Mouse (Mus musculus): ENCODE measurements around the gene Syngr3.
"Not testable (repeated sequence)": the region's sequence is repeated elsewhere in the genome, so short reads cannot be mapped to it uniquely, and the experiment has no call there.

The Syngr3 gene

DNA sequence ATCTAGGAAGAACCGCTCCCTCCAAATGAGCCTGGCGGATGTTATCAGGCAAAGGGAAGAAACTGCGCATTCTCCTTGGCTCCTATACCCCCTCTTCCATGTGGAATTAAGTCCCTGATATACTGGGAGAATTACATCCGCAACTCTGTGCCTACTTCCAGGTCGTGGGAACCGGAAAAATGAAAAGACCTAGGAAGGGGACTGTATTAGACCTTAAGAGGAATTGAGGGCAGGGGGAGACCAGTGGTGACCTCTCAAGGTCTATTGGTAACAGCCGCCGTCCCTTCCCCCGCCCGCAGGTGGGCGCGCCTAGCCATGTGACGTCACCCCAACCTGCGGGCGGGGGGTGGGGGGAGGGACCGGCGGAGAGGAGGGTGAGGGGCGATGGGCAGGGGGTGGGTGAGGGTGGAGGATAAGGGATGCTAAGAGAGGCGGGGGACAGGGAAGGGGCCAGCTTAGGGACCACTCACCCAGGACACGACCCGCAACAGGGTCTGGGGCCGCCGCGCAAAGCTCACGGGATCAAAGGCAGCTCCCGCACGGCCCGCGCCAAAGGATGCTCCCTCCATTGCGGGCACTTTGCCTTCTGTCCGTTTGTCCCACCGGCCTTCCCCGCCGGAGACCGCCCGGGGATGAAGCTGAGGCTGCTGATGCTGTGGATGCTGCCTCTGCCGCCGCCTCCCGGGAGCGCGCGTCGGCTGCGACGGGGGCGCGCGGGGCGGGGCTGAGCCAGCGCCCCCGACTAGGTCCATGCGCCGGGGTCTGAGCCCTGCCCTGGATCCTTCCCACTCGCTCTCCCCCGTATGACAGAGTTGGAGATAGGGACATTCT is at the start of gene Syngr3:
Gene Syngr3, minus strand, starts transcription at position 705 of the 831 bp plus-strand sequence.
- no peak for DNase-seq

DNA sequence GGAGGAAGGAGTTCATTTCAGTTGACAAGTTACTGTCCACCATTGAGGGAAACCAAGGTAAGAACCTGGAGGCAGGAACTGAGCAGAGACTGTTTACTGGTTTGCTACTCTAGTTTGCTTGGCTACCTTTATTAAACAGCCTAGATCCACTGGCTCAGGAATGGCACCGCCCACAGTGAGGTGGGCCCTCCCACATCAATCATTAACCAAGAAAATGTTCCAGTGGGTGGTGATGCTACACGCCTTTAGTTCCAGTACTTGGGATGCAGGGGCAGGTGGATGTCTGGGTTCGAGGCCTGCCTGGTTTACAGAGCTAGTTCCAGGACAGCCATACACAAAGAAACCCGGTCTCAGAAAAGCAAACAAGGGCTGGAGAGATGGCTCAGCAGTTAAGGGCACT is 48.5 kb upstream of the Syngr3 start:
- DNase-seq, result peak; percentile 74 to 83

DNA sequence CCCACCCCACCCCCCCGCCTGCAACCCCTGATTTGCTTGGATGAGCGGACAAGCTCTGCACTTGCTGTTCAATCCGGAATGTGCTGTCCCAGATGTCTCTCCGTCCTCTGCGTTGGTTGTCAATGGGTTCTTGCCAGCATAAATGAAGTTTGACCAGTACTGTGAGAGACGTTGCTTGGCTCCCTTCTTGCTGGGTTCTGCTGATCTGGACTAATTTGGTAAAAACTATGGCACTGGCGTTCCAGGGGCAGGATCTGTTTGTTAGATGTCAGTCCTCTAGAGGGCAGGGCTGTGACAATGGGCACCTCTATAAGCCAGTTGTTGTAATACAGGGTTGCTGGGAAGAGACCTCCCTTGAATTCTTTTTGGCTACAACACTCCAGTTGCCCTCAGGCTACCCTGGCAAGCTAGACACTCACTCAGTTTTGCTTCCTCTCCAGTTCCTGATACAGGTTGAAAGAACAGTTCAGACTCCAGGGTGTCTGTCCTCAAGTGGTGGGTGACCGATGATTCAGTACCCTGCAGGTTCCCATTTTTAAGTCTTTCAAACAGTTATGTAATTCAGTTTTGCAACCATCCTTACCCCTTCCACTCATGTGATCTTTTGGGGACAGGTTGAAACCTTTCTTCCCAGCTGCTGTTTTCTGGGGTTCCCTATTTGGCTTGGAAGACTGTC is 47.5 kb upstream of the Syngr3 start:
- DNase-seq, result peak; percentile 40 to 69

DNA sequence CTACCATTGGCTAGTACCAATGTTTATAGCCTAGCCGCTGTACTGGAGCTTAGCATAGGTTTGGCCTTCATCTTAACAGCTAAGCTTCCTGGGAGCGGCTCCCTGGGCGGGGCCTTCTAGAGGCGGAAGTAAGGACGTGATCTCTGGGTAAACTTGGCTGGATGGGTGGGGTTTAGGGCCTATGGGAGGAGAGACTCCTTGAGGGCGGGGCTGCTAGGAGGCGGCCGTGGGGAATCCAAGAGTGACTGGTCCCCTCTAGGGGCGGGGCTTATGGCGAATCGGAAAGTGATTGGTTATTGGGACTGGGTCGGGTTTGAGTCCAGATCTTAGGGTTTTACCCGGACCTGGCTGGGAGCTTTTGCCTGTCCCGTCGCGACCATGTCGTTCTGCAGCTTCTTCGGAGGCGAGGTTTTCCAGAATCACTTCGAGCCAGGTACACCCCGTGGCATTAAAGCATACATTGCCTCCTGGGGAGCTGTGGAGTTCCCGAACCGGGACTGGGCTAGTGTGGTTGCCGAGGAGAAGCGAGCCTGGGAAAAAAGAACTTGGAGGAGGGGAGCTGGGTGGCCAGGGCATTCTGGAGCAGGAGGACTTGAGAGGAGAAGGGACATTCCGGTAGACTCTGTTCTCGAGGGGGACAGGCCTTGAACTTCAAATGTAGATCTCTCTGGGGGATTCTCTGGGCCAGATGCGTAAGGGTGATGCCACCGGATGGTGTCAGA is 46.7 kb upstream of the Syngr3 start, which contains the start of gene Msrb1:
Gene Msrb1, plus strand, starts transcription at position 313 of the 722 bp plus-strand sequence.
- peak; percentile 98 to 99 for DNase-seq

DNA sequence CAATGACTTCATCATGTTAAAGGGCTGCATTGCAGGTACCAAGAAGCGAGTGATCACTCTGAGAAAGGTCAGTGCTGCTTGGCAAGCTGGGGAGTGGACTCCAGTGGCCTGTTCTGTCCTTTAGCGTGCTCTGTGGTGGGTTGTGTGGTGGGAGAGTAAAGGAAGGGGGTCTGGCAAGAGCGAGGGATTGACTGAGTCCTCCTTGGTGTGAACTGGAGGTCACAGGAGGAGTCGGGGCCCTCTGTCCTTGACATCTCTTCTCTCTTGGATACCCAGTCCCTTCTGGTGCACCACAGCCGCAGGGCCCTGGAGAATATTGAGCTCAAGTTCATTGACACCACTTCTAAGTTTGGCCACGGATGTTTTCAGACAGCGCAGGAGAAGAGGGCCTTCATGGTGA is 45.7 kb upstream of the Syngr3 start:
- DNase-seq, result no peak

DNA sequence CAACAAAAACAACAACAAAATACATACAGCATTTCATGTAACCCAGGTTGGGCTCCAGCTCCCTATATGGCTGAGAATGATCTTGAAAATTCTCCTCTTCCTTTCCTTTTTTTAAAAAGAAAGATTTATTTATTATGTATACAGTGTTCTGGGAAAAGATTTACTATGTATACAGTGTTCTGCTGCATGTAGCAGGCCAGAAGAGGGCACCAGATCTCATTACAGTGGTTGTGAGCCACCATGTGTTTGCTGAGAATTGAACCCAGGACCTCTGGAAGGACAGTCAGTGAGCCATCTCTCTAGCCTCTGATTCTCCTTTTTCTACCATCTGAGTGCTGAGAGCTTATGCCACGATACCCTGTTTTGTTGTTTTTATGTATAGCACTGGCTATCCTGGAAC is 44.8 kb upstream of the Syngr3 start:
- DNase-seq, result no peak

DNA sequence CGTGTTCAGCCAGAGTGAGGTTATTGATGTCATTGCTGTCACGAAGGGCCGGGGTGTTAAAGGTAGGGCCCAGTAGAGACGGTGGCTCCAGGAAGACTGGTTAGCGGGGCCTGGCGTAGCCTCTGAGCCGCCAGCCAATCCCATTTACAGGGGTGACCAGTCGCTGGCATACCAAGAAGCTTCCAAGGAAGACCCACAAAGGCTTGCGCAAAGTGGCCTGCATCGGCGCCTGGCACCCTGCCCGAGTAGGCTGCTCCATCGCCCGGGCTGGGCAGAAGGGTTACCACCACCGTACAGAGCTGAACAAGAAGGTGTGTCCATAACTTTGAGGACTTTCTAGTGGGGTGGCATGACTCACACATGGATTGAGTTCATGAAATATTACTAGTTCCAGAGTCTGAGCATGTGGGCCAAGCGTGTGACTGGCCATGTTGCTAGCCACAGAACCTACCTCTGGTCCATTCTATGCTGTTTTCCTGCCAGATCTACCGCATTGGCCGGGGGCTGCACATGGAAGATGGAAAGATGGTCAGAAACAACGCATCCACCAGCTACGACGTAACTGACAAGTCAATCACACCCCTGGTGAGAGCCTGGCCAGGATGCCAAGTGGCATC is 43.8 kb upstream of the Syngr3 start:
- no peak for DNase-seq

DNA sequence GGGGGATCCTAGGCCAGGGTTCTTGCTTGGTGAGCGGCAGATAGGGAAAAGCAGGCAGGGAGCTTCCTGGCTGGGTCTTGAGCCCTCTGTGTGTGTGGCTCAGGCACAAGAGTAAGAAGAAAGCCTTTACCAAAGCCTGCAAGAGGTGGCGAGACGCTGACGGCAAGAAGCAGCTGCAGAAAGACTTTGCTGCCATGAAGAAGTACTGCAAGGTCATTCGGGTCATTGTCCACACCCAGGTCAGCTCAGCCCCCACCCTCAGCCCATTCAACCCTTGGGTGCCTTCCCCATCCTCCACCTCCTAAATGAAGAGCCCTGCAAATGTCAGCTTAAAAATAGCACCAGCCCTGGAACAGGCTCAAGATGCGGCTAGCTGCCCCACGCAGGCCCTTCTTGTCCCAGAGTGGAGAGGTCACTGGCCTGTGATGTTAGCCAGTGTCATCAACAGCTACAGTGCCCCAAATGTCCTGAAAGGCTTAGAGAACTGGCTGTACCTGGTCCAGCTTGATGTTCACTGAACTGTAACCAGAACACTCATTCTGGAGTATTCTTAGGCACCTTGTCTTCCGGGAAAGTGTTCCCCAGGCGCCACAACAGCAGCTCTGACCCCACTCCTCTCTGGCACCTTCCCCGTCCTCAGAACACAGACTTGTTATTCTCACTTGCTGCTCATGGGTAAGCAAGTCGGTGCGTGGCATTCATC is 42.6 kb upstream of the Syngr3 start:
- DNase-seq, result peak in 1 of 2 experiments; percentile 65

DNA sequence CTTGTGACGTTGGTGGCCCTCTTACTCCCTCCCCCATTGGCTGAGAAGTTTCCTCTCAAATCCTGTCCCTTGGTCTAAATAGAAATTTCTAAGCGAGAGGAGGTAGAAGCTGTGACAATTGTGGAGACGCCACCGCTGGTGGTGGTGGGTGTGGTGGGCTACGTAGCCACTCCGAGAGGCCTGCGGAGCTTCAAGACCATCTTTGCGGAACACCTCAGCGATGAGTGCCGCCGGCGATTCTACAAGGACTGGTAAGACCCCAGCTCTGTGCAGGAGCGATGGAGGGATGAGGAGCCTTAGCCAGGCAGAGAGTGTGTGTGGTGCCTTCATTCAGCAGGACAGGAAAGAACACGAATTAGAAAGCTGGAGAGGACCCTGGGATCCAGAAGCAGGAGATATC is 41.0 kb upstream of the Syngr3 start:
- no peak for DNase-seq

DNA sequence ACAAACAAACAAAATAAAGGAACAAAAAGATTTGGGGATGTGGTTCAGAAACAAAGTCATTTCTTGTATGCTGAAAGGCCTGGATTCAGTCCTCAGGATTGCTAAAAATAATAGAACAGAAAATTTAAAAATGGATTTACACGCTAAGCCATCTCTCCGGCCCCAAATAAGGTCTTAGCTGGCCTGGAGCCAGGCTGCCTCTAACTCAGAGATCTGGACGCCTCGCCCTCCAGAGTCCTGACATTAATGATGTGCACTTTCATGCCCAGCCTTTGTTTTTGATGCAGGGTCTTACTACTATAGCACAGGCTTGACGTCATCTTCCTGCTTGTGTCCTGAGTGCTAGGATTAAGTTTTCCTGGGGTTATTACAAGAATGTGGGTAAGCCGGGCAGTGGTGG is 39.3 kb upstream of the Syngr3 start:
- DNase-seq, result no peak

DNA sequence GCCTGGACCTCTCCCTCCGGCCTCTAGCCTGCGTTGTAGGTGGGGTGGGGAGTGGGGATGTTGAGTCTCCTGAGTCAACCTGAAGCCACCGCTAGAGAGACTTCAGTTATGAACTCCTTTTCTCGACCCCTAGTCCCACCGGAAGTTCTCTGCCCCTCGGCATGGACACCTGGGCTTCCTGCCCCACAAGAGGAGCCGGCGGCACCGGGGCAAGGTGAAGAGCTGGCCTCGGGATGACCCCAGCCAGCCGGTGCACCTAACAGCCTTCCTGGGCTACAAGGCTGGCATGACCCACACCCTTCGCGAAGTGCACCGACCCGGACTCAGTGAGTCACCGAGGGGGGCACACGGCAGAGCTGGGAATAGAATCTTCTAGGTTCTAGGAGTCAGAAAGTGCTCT is 38.4 kb upstream of the Syngr3 start:
- no peak for DNase-seq

DNA sequence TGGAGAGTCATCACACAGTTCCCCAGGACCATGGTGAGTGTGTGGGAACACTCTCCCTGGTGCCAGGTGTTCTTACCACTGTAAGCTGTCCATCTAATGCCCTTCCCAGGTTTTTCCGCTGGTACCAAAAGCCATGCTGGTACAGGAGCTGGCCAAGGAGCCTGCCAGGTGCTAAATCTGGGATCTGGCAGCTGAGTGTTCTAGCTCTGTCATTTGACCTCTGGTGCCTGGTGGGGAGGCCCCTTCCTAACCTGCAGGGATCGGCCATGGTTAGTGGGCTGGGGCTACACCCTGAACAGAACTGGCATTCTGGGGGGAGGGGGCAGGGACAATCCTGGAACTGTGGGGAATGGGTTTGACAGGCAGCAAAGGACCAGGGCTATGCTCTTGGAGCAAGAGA is 37.9 kb upstream of the Syngr3 start, which contains the start of gene Rpl3l:
Gene Rpl3l, plus strand, starts transcription at position 203 of the 400 bp plus-strand sequence.
- no peak for DNase-seq

DNA sequence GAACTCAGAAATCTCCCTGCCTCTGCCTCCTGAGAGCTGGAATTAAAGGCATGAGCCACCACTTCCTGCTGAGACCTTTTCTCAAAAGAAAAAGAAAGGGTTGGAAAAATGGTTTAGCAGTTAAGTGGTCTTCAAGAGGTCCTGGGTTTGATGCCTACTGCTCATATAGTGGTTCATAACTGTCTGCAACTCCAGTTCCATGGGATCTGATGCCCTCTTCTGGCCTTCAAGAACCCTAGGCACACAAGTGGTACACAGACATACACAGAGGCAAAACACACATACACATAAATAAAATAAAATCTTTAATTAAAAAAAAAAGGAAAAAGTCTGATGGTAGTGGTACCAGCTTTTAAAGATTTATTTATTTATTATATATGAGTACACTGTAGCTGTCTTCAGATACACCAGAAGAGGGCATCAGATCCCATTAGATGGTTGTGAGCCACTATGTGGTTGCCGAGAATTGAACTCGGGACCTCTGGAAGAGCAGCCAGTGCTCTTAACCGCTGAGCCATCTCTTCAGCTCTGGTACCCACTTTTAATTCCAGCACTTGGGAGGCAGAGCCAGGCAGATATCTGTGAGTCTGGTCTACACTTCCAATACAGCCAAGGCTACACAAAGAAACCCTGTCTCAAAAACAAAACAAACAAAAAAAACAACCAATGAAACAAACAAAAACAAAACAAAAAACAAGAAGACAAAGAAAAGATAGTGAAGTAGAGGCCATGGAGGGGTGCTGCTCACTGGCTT is 36.1 kb upstream of the Syngr3 start:
- no peak for DNase-seq

DNA sequence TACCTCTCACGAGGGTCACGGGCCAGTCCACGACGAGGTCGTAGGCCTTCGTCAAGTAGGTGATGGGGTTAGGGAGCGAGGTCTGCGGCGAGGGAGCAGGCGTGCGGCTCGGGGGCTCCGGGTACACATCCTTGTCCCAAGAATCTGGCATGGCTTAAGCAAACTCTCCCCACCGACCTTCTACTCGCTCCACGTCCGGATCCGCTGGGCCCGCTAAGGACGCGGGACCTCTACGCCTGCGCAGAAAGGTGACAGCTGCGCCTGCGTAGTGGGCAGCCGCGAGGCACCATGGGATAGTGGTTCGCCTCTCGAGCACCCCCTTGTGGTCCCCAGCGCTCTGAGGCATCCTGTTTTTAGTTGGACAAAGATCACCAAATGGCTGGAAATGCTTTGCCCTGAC is 34.4 kb upstream of the Syngr3 start, which contains the start of gene Ndufb10:
Gene Ndufb10, minus strand, starts transcription at position 295 of the 400 bp plus-strand sequence.
- DNase-seq, result peak; percentile 96 to 99

DNA sequence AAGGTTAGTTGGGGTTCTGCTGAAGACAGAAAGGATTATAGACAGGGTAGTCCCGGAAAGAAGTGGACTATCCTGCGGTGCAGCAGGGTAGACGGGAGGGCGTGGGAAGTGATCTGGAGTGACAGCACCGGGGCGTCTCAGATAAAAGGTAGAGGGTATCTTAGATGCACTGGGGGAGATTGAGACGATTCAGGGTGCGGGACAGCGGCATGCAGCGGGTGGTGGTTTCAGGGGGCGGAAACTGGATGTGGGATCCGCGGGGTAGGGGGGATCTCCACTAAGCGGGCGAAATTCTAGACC is 34.1 kb upstream of the Syngr3 start:
- DNase-seq, result no peak

DNA sequence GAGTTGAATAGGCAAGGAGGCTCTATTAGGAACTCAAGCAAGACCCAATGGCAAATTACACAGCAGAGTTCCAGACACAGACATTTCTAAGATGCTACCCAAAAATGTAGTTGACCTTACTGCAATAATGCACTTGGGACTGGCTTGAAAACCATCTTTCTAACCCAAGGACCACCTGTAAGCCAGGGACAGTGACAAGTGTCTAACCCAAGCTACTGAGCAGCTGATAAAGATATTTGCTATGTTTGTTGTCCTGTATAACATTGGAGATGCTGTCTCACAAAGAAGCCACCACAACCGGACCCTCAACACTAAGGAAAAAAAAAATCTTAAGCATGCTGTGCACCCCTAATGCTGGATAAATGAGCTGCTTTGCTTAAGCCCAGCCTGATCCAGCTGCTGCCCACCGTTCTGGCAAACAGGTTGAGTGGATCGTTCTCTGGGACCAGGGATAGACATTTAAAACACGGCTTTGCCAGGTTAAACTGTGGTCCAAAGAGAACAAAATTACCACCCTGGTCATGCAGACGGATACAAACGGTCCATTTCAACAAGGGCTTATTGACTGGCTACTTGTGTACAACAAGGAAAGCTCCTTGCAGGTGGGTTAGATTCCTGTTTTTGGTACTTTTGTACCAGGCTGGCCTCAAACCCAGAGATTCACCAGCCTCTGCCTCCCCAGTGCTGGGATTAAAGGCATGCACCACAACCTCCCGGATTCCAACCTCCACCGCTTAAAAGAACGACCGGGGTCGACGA is 33.5 kb upstream of the Syngr3 start:
- no peak for DNase-seq

DNA sequence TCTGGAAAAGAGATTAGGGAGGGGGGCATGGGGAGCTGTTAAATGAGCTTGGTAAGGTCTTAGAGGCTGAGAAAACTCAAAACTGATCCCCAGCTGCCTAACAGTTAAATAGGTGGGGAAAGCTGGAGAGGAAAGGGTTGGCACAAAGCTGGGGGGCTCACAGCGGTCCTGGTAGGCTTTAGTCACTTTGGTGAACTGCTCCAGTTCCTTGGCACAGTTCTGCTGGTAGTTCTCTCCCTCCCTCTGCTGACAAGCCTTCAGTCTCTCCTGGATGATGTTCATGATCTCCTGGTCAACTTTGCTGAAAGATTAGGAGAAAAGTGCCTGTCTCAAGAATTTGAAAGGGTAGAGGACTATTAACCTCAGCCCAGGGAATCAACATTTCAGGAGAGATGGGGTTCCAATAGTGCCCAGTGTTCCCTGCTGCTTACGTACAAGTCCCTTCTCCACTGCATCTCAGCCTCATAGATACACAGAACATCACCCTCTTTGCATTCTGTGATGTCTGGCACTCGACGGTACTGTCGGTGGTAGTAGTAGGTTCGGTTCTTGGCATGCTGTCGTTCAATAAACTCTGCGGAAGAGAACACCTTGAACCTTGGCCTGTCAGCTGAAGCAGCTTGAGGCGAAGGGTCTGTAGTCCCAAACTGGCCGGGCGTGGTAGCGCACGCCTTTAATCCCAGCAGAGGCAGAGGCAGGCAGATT is 32.6 kb upstream of the Syngr3 start:
- no peak for DNase-seq

DNA sequence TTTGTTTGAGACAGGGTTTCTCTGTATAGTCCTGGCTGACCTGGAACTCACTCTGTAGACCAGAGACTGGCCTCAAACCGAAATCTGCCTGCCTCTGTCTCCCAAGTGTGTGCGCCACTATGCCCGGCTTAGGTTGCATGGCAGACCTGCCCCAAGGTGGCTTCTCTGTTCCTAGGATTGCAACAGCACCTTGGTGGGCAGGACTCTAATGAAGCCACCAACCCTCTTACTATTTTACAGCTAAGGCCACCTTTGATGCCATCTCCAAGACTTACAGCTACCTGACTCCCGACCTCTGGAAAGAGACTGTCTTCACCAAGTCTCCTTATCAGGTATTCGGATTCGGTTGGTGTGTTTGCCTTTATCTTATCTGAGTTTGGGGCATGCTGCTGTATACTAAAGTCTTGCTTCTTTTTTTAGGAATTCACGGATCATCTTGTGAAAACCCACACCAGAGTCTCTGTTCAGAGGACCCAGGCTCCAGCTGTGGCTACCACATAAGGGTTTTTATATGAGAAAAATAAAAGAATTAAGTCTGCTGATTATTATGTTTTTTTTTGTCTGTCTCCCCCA is 31.7 kb upstream of the Syngr3 start:
- not testable (repeated sequence) for DNase-seq

DNA sequence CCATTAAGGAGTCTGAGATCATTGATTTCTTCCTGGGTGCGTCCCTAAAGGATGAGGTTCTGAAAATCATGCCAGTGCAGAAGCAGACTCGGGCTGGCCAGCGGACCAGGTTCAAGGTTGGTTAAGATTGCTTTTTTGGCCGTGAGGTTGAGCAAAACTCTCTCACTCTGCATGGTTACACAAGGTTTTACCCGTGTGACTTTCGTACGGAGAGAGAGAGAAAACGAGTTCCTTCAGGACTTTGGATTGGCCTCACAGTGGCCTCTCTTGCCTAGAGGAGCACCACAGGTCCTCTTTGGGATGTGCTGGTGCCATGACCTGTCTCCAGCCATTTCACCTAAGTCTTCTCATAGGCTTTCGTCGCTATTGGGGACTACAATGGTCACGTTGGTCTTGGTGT is 30.9 kb upstream of the Syngr3 start:
- DNase-seq, result not testable (repeated sequence)

All from kidney, postnatal 25 days (tissue).